Mouse (Mus musculus) erythroblast, adult 5-6 weeks (primary cell): Measurements from ENCODE around the gene Onecut1. TPM values are rescaled to one million over a fixed set of nuclear protein-coding genes. Genes with fewer than 3 reads are reported as not detected.

ENCODE experiments used
- ATAC-seq: replicated peaks from 2 replicates; pipeline ENCODE4 v1.8.0; 2016; ENCODE audit warnings: moderate number of reproducible peaks, mild to moderate bottlenecking, moderate TSS enrichment, inconsistent platforms; ENCODE audit not compliant: poor library complexity, low FRiP score, severe bottlenecking
- total RNA-seq, 2 experiments: library from RNA; stranded (forward) in 1 of 2; stranded (reverse) in 1 of 2; fragments of 150-400 nt in 1 of 2; fragments of 200-764, 138-1000 nt in 1 of 2; gene quantifications; 2 replicates each; pipeline versions ENCODE4 v1.2.3 to v1.2.4; 2015 to 2017; ENCODE audit warnings: low replicate concordance in 2 of 2

The Onecut1 gene
- total RNA-seq, 2 experiments from 2014 or later = not detected

- no peak for ATAC-seq
Observed at GRCm38 (mm10) chr9:74909245-74909644, 47.5 kb downstream of the Onecut1 start.

DNA sequence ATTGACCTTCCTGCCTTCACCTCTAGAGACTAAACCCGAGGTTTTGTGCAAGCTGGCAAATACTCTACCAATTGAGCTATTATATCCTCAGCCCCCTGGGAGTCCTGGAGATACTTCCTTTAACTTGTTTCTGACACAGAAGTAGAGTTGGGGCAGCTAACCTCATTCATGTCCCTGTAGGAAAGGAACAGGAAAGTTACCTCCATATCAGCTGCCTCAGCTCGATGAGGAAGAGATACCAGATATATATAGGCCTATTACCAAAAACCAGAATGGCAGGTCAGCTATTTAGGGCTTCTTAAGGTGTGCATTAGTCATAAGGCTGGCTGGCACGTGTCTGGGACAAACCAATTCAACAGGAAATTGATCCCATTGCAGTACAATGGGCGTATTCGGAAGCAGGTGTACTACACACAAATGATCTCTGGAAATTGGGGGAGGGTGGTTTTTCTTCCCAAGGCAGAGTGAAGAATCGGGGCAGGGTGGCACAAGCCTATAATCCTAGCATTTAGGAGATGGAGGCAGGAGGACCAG, 48.6 kb downstream of the Onecut1 start:
- no peak for ATAC-seq

DNA sequence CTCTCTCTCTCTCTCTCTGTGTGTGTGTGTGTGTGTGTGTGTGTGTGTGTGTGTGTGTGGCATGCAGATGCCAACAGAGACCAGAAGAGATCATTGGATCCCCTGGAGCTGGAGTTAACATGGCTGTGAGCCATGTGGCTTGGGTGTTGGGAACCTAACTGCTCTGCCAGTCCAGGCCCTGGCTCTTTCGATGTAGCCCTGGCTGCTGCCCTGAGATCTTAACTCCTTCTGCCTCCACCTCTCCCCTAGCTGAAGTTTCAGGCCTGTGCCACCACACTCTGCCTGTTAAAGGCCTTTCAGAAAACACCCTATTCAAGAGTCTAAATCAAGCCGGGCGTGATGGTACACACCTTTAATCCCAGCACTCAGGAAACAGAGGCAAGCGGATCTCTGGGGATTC, 49.7 kb downstream of the Onecut1 start:
- ATAC-seq = no peak

GRCm38 (mm10) chr9:74911919-74912318, 50.2 kb downstream of the Onecut1 start:
- ATAC-seq = no peak

DNA sequence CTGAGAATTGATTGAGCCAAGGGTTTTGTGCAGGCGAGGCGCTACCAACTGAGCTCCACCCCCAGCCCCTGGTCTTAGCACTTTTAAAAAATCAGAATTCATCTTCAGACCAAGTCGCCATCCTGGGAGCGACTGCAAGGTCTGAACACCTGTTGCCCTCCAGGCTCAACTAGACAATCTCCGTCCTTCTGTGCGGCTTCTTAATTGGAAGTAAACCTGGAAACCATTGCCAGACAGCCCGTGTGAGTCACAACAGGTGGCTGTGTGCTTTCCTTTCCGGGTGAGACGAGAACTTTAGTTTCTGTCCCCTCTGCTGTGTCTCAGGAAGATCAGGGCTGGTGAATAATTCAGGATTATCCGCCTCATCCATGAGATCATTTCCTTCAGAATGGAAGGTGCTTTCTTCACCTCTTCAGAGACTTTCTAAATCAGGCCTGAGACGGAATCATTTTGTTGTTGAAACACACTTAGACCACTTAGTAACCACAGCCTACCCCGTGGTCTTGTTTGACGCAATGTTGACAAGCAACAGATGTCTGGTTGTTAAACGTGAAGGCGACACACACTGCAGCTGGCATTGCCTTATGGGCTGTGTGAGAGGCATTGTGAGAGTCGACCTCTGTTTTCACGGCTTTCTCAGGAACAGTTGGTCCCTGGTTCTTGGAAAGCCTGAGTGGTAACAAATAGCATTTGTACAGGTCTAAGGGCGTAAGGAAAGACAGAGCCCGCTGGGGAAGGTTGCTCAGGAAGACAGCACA, 51.1 kb downstream of the Onecut1 start:
- no peak for ATAC-seq

- no peak for ATAC-seq
Observed at GRCm38 (mm10) chr9:74915611-74916010, 53.9 kb downstream of the Onecut1 start.

DNA sequence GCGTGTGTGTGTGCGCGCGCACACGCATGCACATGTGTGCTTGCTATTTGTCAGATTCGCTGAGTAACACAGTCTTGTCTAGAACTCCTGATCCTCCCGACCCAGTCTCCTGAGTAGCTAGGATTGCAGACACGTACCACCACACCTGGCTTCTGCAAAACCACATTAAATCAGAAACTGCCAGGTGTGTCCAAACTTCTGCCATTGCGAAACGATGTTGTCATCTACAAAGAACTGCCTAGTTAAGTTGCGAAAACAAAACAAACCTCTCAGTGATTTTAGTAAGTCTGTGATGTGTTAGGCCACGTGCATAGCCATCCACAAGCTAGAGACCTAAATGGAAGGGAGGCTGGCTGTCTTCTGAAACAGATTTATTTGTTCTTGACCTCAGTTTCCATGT, 58.7 kb downstream of the Onecut1 start:
- ATAC-seq = no peak

DNA sequence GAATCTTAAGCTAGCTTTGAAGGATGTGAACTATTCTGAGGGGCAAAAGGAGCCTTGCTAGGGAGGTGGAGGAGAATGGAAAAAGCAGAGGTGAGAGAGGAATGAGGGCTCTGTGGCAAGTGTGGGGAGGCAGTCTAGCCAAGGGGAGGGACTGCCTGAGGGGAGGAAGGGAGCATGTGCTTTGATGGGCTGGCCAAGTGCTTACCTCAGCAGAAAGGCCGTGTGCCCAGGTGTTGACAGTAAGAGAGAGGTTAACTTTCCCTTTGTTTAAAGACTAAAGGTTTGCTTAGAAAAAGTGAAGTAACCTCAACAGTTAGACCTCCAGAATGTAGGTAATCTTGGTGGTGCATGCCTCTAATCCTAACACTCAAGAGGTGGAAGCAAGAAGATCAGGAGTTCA, 59.7 kb downstream of the Onecut1 start:
- ATAC-seq = no peak

- no peak for ATAC-seq
Observed at GRCm38 (mm10) chr9:74922884-74923283, 61.2 kb downstream of the Onecut1 start.

- ATAC-seq = no peak
Observed at GRCm38 (mm10) chr9:74923291-74923977, 61.7 kb downstream of the Onecut1 start.

GRCm38 (mm10) chr9:74925220-74925769, 63.6 kb downstream of the Onecut1 start:
- ATAC-seq = no peak

DNA sequence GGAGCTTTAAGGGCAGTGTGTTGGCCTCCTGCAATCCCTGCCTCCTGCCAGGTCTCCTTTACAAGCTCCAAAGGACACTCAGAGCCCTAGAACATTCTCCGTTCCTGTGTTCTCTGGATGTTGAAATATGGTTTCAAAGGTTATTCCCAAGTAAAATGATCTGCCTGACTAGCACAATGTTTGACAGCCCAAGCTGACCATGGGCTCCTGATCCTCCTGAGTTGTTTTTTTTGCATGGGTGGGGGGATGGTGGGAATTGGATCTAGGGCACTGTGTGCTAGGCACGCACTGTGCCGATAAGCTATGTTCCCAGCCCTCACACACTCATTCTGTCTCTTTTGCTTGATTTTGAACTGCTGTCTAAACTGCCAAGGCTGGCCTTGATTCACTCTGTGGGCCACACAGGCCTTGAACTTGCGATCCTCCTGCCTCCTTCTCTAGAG, 68.3 kb downstream of the Onecut1 start:
- ATAC-seq = no peak

- ATAC-seq = no peak
Observed at GRCm38 (mm10) chr9:74930653-74931052, 68.9 kb downstream of the Onecut1 start.

- no peak for ATAC-seq
Observed at GRCm38 (mm10) chr9:74935289-74935688, 73.6 kb downstream of the Onecut1 start.

- no peak for ATAC-seq
Observed at GRCm38 (mm10) chr9:74937761-74938160, 76.0 kb downstream of the Onecut1 start.

DNA sequence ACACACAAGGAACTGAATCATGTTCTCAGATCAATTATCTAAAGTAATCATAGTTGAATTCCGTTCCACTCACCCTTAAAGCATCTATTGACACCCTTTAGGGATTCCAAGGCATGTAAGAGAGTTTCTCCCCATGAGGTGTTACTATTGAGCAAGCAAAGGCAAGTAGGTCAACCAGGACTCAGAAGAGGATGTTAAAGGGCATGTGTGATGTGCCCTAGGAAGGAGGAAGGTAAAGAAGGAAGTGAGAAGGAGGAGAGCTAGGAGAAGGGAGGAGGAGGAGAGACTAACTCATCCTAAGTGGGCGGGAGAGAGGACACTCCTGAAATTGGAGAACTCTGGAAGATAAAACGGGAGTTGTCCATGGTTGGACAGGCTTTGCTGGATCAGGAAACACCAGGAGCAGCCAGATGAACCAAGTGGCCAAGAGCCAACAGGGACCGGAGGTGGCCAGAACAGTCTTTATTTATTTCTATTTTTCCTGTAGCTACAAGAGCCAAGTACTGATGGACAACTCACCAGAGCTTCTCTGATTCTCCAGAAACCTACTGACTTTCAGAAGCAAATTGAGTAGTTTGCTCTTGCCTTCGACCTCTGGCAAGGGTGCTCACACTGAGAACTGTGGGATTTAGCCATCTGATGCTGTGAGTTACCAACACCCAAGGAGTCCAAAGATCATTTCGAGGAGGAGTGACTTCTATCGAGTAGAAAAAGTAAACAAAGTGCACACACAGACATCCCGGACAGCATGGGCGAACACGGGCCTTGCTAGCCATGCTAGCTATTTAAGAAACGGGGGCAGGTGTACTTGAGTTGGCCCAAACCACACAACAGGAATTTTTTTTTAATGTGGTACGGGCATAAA, 77.2 kb downstream of the Onecut1 start:
- ATAC-seq = no peak
